Mouse (Mus musculus) thymus, adult 2 months (tissue): Measurements from ENCODE around the gene Btbd35f1. TPM values are rescaled to one million over a fixed set of nuclear protein-coding genes. Genes with fewer than 3 reads are reported as not detected.
"Not testable (repeated sequence)": the region's sequence is repeated elsewhere in the genome, so short reads cannot be mapped to it uniquely, and the experiment has no call there.

Source experiments
- DNase-seq: peaks from one replicate; pipeline ENCODE4 v3.0.0; 2021
- H3K27ac ChIP-seq: fragments of 200-500 bp; 2 replicates; pipeline ENCODE4 v1.5.1; 2012; ENCODE audit warnings: low read length, control low read depth; ENCODE audit not compliant: control insufficient read depth, insufficient read depth
- H3K27me3 ChIP-seq: fragments of 200-500 bp; 2 replicates; pipeline ENCODE4 v1.6.1; 2012; ENCODE audit warnings: mild to moderate bottlenecking, low read length, moderate library complexity, mixed read lengths; ENCODE audit not compliant: control insufficient read depth, insufficient read depth
- H3K36me3 ChIP-seq: fragments of 200-500 bp; 2 replicates; pipeline ENCODE4 v1.6.1; 2012; ENCODE audit warnings: mild to moderate bottlenecking, low read length, moderate library complexity; ENCODE audit not compliant: control insufficient read depth, insufficient read depth
- H3K4me1 ChIP-seq: fragments of 200-500 bp; replicated peaks from 2 replicates; pipeline ENCODE4 v1.6.1; 2012; ENCODE audit warnings: low read length; ENCODE audit not compliant: control insufficient read depth, insufficient read depth
- H3K4me3 ChIP-seq: fragments of 200-500 bp; 2 replicates; pipeline ENCODE4 v1.5.1; 2012; ENCODE audit warnings: mild to moderate bottlenecking, low read length, control low read depth, moderate library complexity; ENCODE audit not compliant: control insufficient read depth, insufficient read depth
- WGBS: fragments of 180-500 bp; shearing (Covaris S2); methylation state at CpG from one replicate; pipeline ENCODE4 v1.1.7; 2018; 5-methylcytosine and 5-hydroxymethylcytosine counted together
- polyA plus RNA-seq: library from polyadenylated mRNA; depleted of rRNA; stranded (reverse); fragments of >200 nt; gene quantifications from 2 replicates; pipeline ENCODE4 v1.2.3, GENCODE M21; 2012; rRNA removed

Btbd35f1 gene
- not detected in 2 replicates for polyA plus RNA-seq

- not testable (repeated sequence) for H3K4me1 ChIP-seq
- no CpG with 5 or more reads among the region's 3 CpGs for WGBS
These were observed at the start of gene Btbd35f1 for GRCm38 (mm10) chrX:32559755-32560154. Btbd35f1 (plus strand) TSS chrX:32560055.

DNA sequence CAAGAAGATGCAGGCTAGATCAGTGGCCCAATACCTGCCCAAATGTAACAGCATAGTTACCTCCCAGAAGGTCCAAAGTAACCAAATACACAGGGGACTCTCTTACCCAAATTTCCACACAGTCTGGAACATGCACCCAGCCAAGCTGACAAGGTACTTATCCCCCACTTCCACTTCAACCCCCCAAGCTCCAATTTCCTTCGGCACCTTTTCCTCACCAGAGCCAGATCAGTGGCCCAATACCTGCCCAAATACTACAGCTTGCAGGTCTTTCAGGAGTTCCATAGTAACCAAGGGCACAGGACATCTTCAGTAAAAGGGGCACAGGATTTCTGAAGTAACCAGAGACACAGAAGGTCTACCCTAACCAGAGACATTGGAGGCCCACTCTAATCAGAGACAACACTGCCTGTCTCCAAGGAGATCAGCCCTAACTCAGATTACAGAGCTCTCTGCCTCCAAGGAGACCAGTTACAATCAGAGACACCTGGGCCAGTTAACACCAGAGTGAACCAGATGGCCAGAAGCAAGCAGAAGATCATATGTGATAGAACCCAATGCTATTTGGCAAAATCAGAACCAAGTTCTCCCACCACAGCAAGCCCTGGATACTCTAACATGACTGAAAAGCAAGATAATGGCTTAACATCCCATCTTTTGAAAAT lies 31.2 kb downstream of the Btbd35f1 start:
- H3K4me1 ChIP-seq, H3K4me3 ChIP-seq, H3K36me3 ChIP-seq, H3K27ac ChIP-seq, H3K27me3 ChIP-seq, DNase-seq: not testable (repeated sequence)
- WGBS, result 88% methylated on average over 1 of the region's 1 CpGs

More at GRCm38 (mm10) chrX:32559755-32560154, at the start of gene Btbd35f1:
- not testable (repeated sequence) for H3K27me3 ChIP-seq, H3K36me3 ChIP-seq, H3K27ac ChIP-seq, DNase-seq, H3K4me3 ChIP-seq

DNA sequence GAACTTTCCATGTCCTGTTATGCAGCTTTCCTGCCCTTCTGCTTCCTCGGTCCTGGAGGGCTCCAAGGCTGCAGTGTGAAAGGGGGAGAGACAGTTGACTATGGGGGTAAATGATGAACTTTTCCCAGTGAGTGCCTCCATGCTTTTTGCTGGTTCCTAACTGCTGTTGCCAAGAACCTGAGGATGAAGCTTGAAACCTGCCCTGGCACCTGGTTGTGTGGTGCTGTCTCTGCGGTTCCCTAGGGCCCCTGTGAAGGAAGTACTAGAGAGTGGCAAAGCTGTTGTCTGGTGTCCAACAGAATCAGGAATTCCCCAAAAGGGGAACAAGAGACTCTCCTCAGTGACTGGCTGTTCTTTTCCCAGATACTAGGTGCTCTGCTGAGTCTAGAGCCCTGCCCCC lies 41.2 kb downstream of the Btbd35f1 start:
- DNase-seq, H3K27ac ChIP-seq, H3K36me3 ChIP-seq, H3K4me1 ChIP-seq, H3K27me3 ChIP-seq, H3K4me3 ChIP-seq: not testable (repeated sequence)
- WGBS, result 97% methylated on average over 1 of the region's 2 CpGs

- H3K27ac ChIP-seq, H3K36me3 ChIP-seq, H3K27me3 ChIP-seq, DNase-seq, H3K4me3 ChIP-seq, H3K4me1 ChIP-seq: not testable (repeated sequence)
- WGBS, result 90% methylated on average over 3 of the region's 3 CpGs
These were observed 41.6 kb downstream of the Btbd35f1 start for GRCm38 (mm10) chrX:32601425-32601824.

Other genes with a start within 250 kb of the Btbd35f1 start
- not detected in 2 replicates for gene Gm5926, start 90.7 kb downstream of the Btbd35f1 start, polyA plus RNA-seq
- gene Btbd35f21, start 166.1 kb downstream of the Btbd35f1 start, polyA plus RNA-seq, result not detected in 2 replicates